Mouse (Mus musculus) liver, adult (tissue): ENCODE measurements around the gene Clcnkb.

Experiments used
- GATA4 ChIP-seq: IDR thresholded peaks from 2 replicates; pipeline ENCODE4 v1.6.1; 2014; ENCODE audit warnings: mild to moderate bottlenecking, low read length; ENCODE audit not compliant: insufficient replicate concordance

Gene Clcnkb

DNA sequence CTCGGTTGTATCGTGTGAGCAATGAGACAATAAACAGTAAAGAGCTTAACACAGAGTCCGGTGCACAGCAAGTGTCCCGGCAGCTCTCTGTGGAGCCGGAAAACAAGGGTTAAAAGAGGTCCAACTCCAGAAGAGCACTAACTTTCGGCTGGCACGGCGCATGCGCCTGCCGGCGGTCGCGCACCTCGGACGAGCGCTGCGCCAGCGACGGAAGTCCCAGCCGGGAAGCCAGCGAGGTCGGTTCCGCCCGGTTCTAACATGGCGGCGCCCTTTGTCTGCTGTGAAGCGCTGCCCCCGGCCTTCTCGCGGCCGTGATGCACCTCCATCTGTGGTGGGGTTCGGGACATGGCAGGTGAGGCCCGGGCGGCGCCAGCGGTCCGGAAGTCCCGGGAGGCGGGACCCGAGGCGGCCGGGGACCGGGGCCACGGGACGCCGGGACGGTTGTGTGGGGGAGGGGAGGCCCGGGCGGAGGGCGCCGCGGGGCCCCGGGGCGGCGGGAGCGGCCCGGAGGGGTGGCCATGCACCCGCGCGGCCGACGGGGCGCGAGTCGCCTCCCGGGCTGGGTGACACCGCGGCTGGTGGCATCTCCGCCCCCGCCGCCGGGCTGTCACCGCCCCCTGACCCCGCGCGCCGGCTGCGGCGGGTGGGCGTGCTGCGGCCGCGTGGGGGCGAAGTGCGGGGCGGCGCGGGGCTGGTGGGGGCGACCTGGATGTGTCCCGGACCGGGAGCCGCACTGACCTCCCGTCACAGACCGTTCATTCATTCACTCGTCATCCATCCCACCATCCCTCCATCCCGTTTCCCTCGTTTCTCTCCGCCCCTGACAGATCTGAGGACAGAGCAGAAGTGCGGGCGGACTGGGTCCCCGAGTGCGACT is 28.9 kb upstream of the Clcnkb start, which contains the start of gene Zbtb17:
TSS of gene Zbtb17 (plus strand) at position 204 of the 877 bp plus-strand sequence.
- peak; percentile 4; the same call in 1 of the 2 replicates for TF ChIP-seq GATA4

- TF ChIP-seq GATA4 = no peak
Observed at GRCm38 (mm10) chr4:141443641-141444429, 28.0 kb upstream of the Clcnkb start.

DNA sequence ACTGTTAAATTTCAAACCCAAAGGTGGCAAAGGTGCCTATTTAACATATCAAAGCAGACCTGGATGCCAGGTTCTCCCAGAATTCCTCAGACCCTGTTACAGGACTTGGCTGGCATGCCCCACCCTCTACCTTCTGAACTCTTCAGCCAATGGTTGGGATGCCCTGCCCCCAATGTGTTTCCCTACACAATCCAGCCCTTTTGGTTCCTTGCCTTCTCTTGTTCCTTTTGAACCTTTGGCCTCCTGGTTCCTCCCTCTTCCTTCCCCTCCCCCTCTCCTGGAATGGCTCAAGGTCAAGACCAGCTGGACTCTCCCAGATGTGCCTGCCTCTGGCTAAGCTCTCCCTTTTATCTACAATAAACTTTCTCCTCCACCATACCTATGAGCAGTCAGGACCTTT is 25.1 kb upstream of the Clcnkb start:
- no peak for TF ChIP-seq GATA4

DNA sequence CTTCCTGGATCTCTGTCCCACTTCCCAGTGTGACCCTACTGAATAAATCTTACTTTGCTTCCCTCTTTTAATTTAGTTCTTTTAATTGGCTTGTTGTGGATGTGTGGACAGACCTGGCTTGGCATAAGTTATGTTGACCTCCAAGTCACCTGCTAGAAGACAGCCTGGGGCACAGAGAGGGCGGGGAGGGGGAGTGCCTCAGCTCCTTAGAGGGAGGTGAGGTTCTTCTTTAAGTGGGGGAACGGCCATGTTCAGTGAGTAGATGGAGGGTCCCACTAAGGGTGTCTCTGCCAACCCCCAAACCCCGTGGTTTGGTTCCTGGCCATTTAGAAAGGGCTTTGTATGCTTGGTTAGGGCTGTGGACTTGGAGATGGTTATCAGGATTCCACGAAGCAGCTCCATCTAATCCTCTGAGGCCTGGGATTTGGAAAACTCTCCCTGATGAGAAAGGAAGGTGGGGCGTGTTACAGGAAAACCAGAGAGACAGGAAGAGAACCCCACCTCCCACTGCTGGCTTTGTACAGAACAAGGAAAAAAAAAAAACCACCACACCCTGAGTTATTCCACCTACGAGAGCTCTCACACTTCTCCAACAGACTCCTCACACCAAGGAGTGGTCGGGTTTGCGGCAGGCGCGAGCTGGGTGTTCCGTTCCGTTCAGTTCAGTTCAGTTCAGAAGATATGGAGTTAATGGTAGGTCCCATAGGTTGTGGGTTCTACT is 23.4 kb upstream of the Clcnkb start:
- TF ChIP-seq GATA4 = no peak

GRCm38 (mm10) chr4:141435974-141436373 is 20.2 kb upstream of the Clcnkb start, which contains the start of gene Srarp:
Srarp (minus strand) TSS chr4:141436105.
- no peak for TF ChIP-seq GATA4

DNA sequence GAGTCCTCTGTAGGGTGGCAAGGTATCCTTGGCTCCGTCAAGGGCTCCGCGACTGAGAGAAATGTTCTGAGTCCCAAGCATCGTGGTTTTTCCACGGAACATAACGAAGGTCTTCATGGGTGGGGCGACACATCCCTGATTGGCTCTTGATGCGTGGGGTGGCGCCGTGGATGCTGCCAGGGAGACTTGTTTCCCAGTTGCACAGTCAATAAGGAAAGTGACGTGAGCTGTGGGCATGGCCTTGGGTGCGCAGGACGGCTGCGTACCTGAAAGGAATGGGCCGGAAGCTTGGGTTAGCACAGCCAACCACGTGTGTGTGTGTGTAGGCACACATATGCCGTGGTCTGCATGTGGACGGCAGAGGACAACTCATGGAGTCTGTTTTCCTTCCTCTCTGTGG is 17.4 kb upstream of the Clcnkb start:
- TF ChIP-seq GATA4 = no peak

- TF ChIP-seq GATA4 = no peak
Observed at GRCm38 (mm10) chr4:141432666-141433065, 16.9 kb upstream of the Clcnkb start.

DNA sequence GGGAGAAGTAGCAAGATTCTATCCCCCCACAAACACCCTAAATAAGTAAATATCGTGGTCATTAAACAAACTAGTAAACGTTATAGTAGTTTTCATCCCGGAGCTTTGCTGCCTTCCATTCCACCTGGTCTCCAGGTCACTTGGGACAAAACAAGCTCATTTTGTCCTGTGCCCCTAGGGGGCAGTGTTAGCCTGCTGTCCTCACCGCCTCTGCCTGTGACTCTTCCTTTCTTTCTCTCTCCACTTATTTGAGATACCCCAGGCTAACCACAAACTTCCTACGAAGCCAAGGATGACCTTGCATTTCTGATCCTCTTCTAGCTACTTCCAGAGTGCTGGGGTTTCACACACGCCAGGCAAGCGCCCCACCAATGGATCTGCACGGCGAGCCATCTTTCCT is 15.2 kb upstream of the Clcnkb start:
- TF ChIP-seq GATA4 = no peak

DNA sequence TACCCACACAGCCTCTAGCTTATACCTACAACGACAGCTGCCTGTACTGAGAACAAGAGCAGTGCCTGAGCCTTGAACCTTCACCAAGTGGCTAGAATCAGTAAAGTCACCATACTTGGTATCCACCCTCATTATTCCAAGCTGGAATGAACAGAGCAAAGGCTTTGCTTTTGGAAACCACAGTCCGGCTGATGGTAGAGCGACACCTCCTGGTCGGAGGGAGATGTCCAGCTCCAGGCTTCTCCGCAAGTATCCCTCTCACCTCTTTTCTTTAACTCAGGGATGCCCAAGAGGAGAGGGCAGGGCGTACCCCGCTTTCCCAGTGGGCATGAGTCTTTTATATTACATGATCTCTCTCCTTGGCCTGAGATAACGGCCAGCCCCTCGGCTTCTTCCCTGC is 14.0 kb upstream of the Clcnkb start:
- no peak for TF ChIP-seq GATA4

DNA sequence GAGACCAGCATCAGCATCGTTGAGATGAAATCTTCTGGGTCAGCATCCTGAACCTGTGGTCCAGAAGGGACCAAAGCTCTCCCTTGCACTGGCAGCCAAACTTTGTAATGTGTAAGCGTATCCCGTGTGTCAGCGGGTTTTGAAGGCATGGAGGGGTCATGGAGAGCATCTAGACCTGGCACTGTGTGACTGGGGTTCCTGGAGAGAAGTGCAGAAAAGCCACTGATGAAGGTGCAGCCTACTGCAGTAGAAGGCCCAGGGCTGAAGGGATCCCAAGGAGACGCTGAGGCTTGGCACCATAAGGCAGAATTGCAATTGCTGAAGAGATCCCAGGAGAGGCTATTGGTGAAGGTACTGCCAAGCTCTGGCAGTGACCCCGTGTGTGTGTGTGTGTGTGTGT is 13.6 kb upstream of the Clcnkb start:
- TF ChIP-seq GATA4 = no peak

DNA sequence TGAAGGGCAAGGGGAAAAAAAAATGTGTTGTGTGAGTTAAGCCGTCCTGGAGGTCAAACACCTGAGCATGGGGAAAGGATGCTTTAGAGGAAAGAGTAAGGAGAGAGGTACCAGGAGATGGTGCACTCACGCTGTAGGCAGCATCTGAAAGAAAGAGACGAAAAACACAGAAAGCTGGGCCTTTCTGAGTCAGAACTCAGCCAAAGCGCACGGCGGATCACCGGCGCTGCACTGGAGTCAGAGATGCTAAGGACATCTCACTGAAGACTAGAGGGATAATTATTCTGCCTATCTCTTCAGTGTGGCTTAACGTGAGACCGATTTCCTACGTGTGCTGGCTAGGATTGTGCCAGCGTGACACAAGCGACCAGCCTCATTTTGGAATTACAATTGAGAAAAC is 12.1 kb upstream of the Clcnkb start:
- TF ChIP-seq GATA4 = no peak

DNA sequence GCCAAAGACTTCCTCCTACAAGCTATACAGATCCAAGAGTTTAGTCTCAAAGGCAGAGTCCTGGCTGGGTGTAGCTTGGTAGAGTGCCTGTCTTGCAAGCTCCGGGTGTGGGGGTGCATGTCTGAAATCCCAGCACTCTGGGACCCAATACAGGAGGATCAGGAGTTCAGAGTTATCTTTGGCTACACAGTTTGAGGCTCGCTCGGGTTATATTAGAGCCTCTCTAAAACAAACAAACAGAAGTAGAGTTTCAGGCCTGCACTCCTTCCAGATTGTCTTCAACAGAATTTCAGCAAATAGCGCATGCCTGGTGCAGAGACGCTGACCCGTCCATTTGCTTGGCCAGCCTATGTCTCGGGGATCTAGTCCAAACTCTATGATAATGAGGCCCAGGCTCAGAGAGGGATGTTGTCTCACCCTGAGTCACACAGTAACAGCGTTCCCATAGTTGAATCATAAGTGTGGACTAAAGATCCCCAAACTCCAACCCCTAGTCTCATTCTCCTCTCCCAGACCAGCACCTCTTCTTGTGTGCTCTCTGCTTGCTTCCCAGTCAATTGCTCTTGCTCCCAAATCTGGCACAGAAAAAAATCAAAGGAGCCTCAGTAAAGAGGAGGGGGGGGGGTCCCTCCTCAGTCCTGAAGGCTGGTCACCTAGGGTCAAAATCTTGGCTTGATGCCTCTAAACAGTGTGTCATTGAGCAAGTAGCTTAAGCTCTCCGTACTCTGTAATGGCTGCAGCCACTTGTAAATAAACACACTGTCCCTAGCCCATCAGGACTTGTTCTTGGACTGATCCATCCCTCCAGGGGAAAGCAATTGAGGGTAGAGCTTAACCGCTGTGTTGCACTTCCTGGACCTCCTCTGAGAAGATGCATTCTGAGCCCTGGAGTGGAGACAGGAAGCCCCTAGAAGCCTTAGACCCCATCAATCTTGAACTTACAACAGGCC is 11.3 kb upstream of the Clcnkb start:
- TF ChIP-seq GATA4 = no peak

GRCm38 (mm10) chr4:141425484-141426479 is 10.0 kb upstream of the Clcnkb start:
- TF ChIP-seq GATA4 = no peak
